Mouse (Mus musculus) brain, embryonic 14.5 days (tissue): ENCODE measurements around the gene Shkbp1.

Source experiments
- CTCF ChIP-seq: fragments of 200-500 bp; IDR thresholded peaks from 2 replicates; pipeline ENCODE4 v1.5.1; 2012; ENCODE audit warnings: inconsistent platforms, mild to moderate bottlenecking, moderate library complexity, borderline replicate concordance; ENCODE audit not compliant: insufficient read depth, insufficient read length; ENCODE audit errors: extremely low read depth
- POLR2A ChIP-seq: fragments of 200-500 bp; IDR thresholded peaks from 2 replicates; pipeline ENCODE4 v1.6.1; 2012; ENCODE audit warnings: mild to moderate bottlenecking, inconsistent platforms, borderline replicate concordance; ENCODE audit not compliant: poor library complexity, insufficient read depth, insufficient read length, severe bottlenecking; ENCODE audit errors: extremely low read depth

DNA sequence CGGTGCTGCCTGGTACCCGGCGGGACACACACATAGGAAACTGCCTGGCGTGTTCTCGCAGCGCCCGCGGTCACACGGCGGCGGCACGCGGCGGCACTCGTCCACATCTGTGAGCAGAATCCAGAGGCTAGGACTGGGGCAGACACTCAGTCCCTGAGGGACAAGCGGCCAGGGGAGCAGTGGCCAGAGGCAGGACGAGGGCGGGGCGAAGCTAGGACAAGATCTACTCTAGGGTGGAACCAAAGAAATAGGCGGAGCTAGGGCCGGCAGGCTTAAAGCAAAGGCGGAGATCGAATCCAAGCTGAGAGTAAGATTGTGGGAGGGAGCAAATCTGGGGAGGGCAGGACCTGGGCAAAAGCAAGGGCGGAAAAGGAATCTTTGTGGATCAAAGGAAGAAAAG is 30.1 kb downstream of the Shkbp1 start:
- TF ChIP-seq CTCF (no peak), POLR2A (no peak)
